In genomic region chr9:99062544-99062943, GRCm38 (mm10) we compare ENCODE assay signal across 8 mouse cellular contexts. TPM values are rescaled to one million over a fixed set of nuclear protein-coding genes. Genes with fewer than 3 reads are reported as not detected.
DNase-seq lines count a peak whose midpoint lies in the region; ATAC-seq and TF ChIP-seq lines count a peak whose summit lies in the region.

No protein-coding gene starts in this region.

- peak; percentile 93 for TF ChIP-seq CTCF in midbrain, postnatal 0 days (IDR thresholded peaks at IDR 0.05)

- no peak for ATAC-seq in neural tube, embryonic 15.5 days (ENCODE audit: low FRiP score)
- ATAC-seq in granulocyte monocyte progenitor cell, adult 5-6 weeks (replicated peaks; ENCODE audit: poor library complexity, severe bottlenecking), result peak; percentile 95
- 0 out of 2 replicates have a peak, but pooled peaks have one; percentile 38 for ATAC-seq in midbrain, postnatal 0 days (ENCODE audit: low FRiP score)

- H3K4me2 ChIP-seq in neural tube, embryonic 15.5 days, result no peak overlapping the region
- H3K4me2 ChIP-seq in midbrain, postnatal 0 days (ENCODE audit: low read depth, low read length, poor library complexity, severe bottlenecking), result no peak overlapping the region

- intact Hi-C loops in left cerebral cortex, postnatal 4 days (cut with DNase I), result loop anchor here (5.0 kb wide), 2 partner anchors 315 to 390 kb away; partner anchors contain the start of gene Nme9

- no peaks in the 10 kb centered on the region for H3K9me3 ChIP-seq in neural tube, embryonic 15.5 days (replicated peaks)
- H3K9me3 ChIP-seq in midbrain, postnatal 0 days (ENCODE audit: low read length), result no peaks in the 10 kb centered on the region

- no peak overlapping the region for H3K27ac ChIP-seq in neural tube, embryonic 15.5 days (replicated peaks)
- H3K27ac ChIP-seq in midbrain, postnatal 0 days (ENCODE audit: low read depth, low read length), result no peak overlapping the region

- peaks cover 17% of the 10 kb centered on the region for H3K36me3 ChIP-seq in neural tube, embryonic 15.5 days
- H3K36me3 ChIP-seq in midbrain, postnatal 0 days (ENCODE audit: insufficient read depth, low read length), result peaks cover 31% of the 10 kb centered on the region

- 46% methylated on average over 7 of the region's 7 CpGs for WGBS in neural tube, embryonic 15.5 days
- WGBS in midbrain, postnatal 0 days, result 40% methylated on average over 7 of the region's 7 CpGs

- no peaks in the 10 kb centered on the region for H3K27me3 ChIP-seq in neural tube, embryonic 15.5 days (replicated peaks)
- H3K27me3 ChIP-seq in midbrain, postnatal 0 days (ENCODE audit: insufficient read depth, low read length), result no peaks in the 10 kb centered on the region

- peak; percentile 83 for DNase-seq in neural tube, embryonic 10.5 days (ENCODE audit: extremely low spot score, low spot score)
- peak; percentile 72 for DNase-seq in embryo, embryonic 9.5 days (ENCODE audit: extremely low spot score)
- DNase-seq in kidney, adult 11 months, result peak; percentile 54
- DNase-seq in left cerebral cortex, postnatal 4 days, result peak; percentile 87
- peak; percentile 78 for DNase-seq in midbrain, postnatal 0 days (ENCODE audit: low spot score)
- DNase-seq in spleen, postnatal 36 days (ENCODE audit: low spot score in 2 of 2), result peak; percentile 31 to 57

- H3K4me1 ChIP-seq in neural tube, embryonic 15.5 days, result no peaks in the 10 kb centered on the region
- no peaks in the 10 kb centered on the region for H3K4me1 ChIP-seq in midbrain, postnatal 0 days (ENCODE audit: insufficient read depth, low read length)

- no peak overlapping the region for H3K4me3 ChIP-seq in neural tube, embryonic 15.5 days (replicated peaks)
- H3K4me3 ChIP-seq in midbrain, postnatal 0 days (ENCODE audit: low read depth, low read length), result no peak overlapping the region

- H3K9ac ChIP-seq in neural tube, embryonic 15.5 days (replicated peaks), result no peak overlapping the region
- H3K9ac ChIP-seq in midbrain, postnatal 0 days (replicated peaks; ENCODE audit: low read length, poor library complexity, severe bottlenecking), result no peak overlapping the region

RNA-seq across cellular contexts. Expression of gene Gm1123, which starts 27.0 kb away (rescaled TPM):
- polyA plus RNA-seq in neural tube, embryonic 15.5 days (2015; fragmentation: Nextera tagmentation; extraction: Ambion mirVana), result 0.50 TPM in 1 of 2 replicates, not detected in the other
- not detected in 2 replicates for total RNA-seq in granulocyte monocyte progenitor cell, adult 5-6 weeks (2014; fragmentation: Nextera tagmentation)
- not detected in 2 replicates for total RNA-seq in granulocyte monocyte progenitor cell, adult 5-6 weeks (2017)
- total RNA-seq in left cerebral cortex, postnatal 4 days (2021), result not detected
- not detected in 2 replicates for total RNA-seq in midbrain, postnatal 0 days (2014; rRNA removed)
- 0.15 and 0.16 TPM in 2 replicates for polyA plus RNA-seq in midbrain, postnatal 0 days (2015; fragmentation: Nextera tagmentation; extraction: Ambion mirVana)
